Mouse (Mus musculus) brain, embryonic 14.5 days (tissue): ENCODE data around the gene Spred2.

ENCODE experiments used
- CTCF ChIP-seq: fragments of 200-500 bp; IDR thresholded peaks from 2 replicates; pipeline ENCODE4 v1.5.1; 2012; ENCODE audit warnings: inconsistent platforms, mild to moderate bottlenecking, moderate library complexity, borderline replicate concordance; ENCODE audit not compliant: insufficient read depth, insufficient read length; ENCODE audit errors: extremely low read depth
- POLR2A ChIP-seq: fragments of 200-500 bp; IDR thresholded peaks from 2 replicates; pipeline ENCODE4 v1.6.1; 2012; ENCODE audit warnings: mild to moderate bottlenecking, inconsistent platforms, borderline replicate concordance; ENCODE audit not compliant: poor library complexity, insufficient read depth, insufficient read length, severe bottlenecking; ENCODE audit errors: extremely low read depth

DNA sequence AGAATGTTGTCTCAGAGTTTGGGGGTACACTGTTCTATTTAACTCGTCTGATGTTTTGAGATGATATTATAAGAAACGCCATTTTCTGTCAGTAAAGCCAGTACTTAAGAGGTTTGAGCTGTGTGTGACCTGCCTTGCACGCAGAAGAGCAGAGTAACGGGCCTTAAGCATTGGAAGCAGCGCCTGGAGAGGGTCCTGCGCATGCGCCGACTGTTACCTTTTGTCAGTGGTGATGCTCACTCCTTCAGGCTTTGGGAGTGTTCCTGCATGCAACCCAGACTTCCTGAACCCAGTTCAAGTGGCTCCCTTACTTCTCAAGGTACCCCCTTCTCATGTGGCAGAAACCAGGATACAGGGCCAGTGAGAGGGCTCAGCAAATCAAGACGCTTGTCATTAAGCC, 59.9 kb downstream of the Spred2 start:
- TF ChIP-seq CTCF (no peak), POLR2A (no peak)
